Mouse (Mus musculus) embryonic facial prominence, embryonic 13.5 days (tissue): ENCODE data around the gene 1700049E17Rik1. TPM values are rescaled to one million over a fixed set of nuclear protein-coding genes. Genes with fewer than 3 reads are reported as not detected.
"Not testable (repeated sequence)": the region's sequence is repeated elsewhere in the genome, so short reads cannot be mapped to it uniquely, and the experiment has no call there.

Source experiments
- ATAC-seq: fragments of 200-750 bp; cut with Nextera tagmentation; 2 replicates; pipeline ENCODE4 v1.8.0; 2017; ENCODE audit warnings: low read depth; ENCODE audit not compliant: insufficient number of reproducible peaks, insufficient read depth, low FRiP score, low TSS enrichment
- H3K27ac ChIP-seq: fragments of 300-500 bp; sonication (generic); 2 replicates; pipeline ENCODE4 v1.5.1; 2015; ENCODE audit warnings: moderate library complexity, mild to moderate bottlenecking, inconsistent platforms
- H3K27me3 ChIP-seq: fragments of 300-500 bp; sonication (generic); 2 replicates; pipeline ENCODE4 v1.6.1; 2015; ENCODE audit warnings: mild to moderate bottlenecking, inconsistent platforms
- H3K36me3 ChIP-seq: fragments of 300-500 bp; sonication (generic); 2 replicates; pipeline ENCODE4 v1.6.1; 2015; ENCODE audit warnings: mild to moderate bottlenecking, inconsistent platforms
- H3K4me1 ChIP-seq: fragments of 300-500 bp; sonication (generic); 2 replicates; pipeline ENCODE4 v1.6.1; 2015; ENCODE audit warnings: inconsistent platforms
- H3K4me2 ChIP-seq: fragments of 300-500 bp; sonication (generic); 2 replicates; pipeline ENCODE4 v1.6.1; 2015; ENCODE audit warnings: moderate library complexity, mild to moderate bottlenecking, inconsistent platforms
- H3K4me3 ChIP-seq: fragments of 300-500 bp; sonication (generic); 2 replicates; pipeline ENCODE4 v1.5.1; 2015; ENCODE audit warnings: mild to moderate bottlenecking, inconsistent platforms
- H3K9ac ChIP-seq: fragments of 300-500 bp; sonication (generic); 2 replicates; pipeline ENCODE4 v1.6.1; 2015; ENCODE audit warnings: mild to moderate bottlenecking, inconsistent platforms
- H3K9me3 ChIP-seq: fragments of 300-500 bp; sonication (generic); 2 replicates; pipeline ENCODE4 v1.6.1; 2016; ENCODE audit warnings: inconsistent platforms
- WGBS: fragments of 180-500 bp; shearing (Covaris S2); methylation state at CpG from one replicate; pipeline ENCODE4 v1.1.7; 2015; ENCODE audit warnings: mixed read lengths; 5-methylcytosine and 5-hydroxymethylcytosine counted together
- polyA plus RNA-seq: library from polyadenylated mRNA; unstranded; fragments of >200 nt; fragmentation: Nextera tagmentation; extraction: Ambion mirVana; gene quantifications from 2 replicates; pipeline ENCODE4 v1.2.1, GENCODE M21; 2015

Gene 1700049E17Rik1
- not detected in 2 replicates for polyA plus RNA-seq

GRCm38 (mm10) chr14:41924649-41925048, at the start of gene 1700049E17Rik1:
Gene 1700049E17Rik1 (plus strand): TSS chr14:41924949.
- not testable (repeated sequence) for ATAC-seq
- no CpG with 5 or more reads among the region's 1 CpGs for WGBS

DNA sequence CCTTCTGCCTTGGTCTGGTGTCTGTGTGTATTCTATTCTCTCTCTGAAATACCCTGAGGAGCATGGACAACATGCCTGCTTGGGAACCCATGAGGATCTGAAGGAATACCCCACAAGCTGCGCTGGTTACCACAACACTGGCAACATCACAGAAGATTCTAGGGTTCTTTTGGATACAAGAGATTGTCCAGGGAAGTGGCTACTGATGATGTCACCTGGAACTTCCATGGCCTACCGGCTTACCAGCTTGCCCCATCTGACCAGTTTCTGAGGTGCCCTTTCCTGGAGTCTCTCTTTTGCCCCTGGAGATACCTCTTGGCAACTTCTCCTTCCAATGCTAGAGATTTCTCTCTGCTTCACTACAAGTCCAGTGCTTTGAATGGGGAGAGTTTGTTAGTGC, 17.6 kb upstream of the 1700049E17Rik1 start, which contains the start of gene Gm7980:
Gm7980 (minus strand) TSS at position 101 of the 400 bp plus-strand sequence.
- ATAC-seq, H3K27me3 ChIP-seq, H3K4me2 ChIP-seq, H3K36me3 ChIP-seq, H3K9me3 ChIP-seq, H3K27ac ChIP-seq, H3K4me3 ChIP-seq, H3K9ac ChIP-seq, H3K4me1 ChIP-seq: not testable (repeated sequence)
- no CpG with 5 or more reads among the region's 2 CpGs for WGBS

More at GRCm38 (mm10) chr14:41924649-41925048, at the start of gene 1700049E17Rik1:
- not testable (repeated sequence) for H3K4me1 ChIP-seq, H3K4me3 ChIP-seq, H3K27me3 ChIP-seq, H3K36me3 ChIP-seq, H3K9ac ChIP-seq, H3K27ac ChIP-seq, H3K4me2 ChIP-seq, H3K9me3 ChIP-seq

- not testable (repeated sequence) for H3K4me1 ChIP-seq, H3K36me3 ChIP-seq, H3K27ac ChIP-seq, H3K27me3 ChIP-seq, H3K4me2 ChIP-seq, H3K9ac ChIP-seq, ATAC-seq, H3K9me3 ChIP-seq, H3K4me3 ChIP-seq
- 70% methylated on average over 2 of the region's 2 CpGs for WGBS
These were observed 18.9 kb downstream of the 1700049E17Rik1 start, which contains the start of gene 1700024B05Rik for GRCm38 (mm10) chr14:41943695-41944094. Gene 1700024B05Rik (plus strand): TSS chr14:41943995.

- not testable (repeated sequence) for H3K36me3 ChIP-seq, H3K27ac ChIP-seq, H3K9me3 ChIP-seq, H3K4me2 ChIP-seq, H3K4me1 ChIP-seq, ATAC-seq, H3K27me3 ChIP-seq, H3K9ac ChIP-seq, H3K4me3 ChIP-seq
- 69% methylated on average over 4 of the region's 4 CpGs for WGBS
These were observed 39.3 kb downstream of the 1700049E17Rik1 start for GRCm38 (mm10) chr14:41964095-41964494.

- not testable (repeated sequence) for H3K4me3 ChIP-seq, H3K36me3 ChIP-seq, H3K9ac ChIP-seq, H3K27ac ChIP-seq, H3K27me3 ChIP-seq, H3K4me2 ChIP-seq, ATAC-seq, H3K9me3 ChIP-seq, H3K4me1 ChIP-seq
- 82% methylated on average over 1 of the region's 1 CpGs for WGBS
These were observed 43.1 kb downstream of the 1700049E17Rik1 start, which contains the start of gene Gm6401 for GRCm38 (mm10) chr14:41967827-41968226. Gene Gm6401 (minus strand): TSS chr14:41967927.

GRCm38 (mm10) chr14:41968596-41968995, 43.8 kb downstream of the 1700049E17Rik1 start:
- H3K4me2 ChIP-seq, H3K27ac ChIP-seq, H3K4me3 ChIP-seq, H3K9ac ChIP-seq, H3K9me3 ChIP-seq, H3K36me3 ChIP-seq, H3K27me3 ChIP-seq, ATAC-seq, H3K4me1 ChIP-seq: not testable (repeated sequence)
- whole genome bisulfite sequencing, result 62% methylated on average over 3 of the region's 3 CpGs

Other genes starting within 250 kb of the 1700049E17Rik1 start
- not detected in 2 replicates for gene Gm8068, start 223.1 kb upstream of the 1700049E17Rik1 start, polyA plus RNA-seq
- not detected in 2 replicates for gene Gm7929, start 174.3 kb upstream of the 1700049E17Rik1 start, polyA plus RNA-seq
- not detected in 2 replicates for gene Gm47189, start 152.5 kb upstream of the 1700049E17Rik1 start, polyA plus RNA-seq
- gene Gm7980, start 17.7 kb upstream of the 1700049E17Rik1 start, polyA plus RNA-seq, result not detected in 2 replicates
- gene 1700024B05Rik, start 19.0 kb downstream of the 1700049E17Rik1 start, polyA plus RNA-seq, result not detected in 2 replicates
- gene Gm6401, start 43.0 kb downstream of the 1700049E17Rik1 start, polyA plus RNA-seq, result not detected in 2 replicates
- gene Gm3543, start 58.4 kb downstream of the 1700049E17Rik1 start, polyA plus RNA-seq, result not detected in 2 replicates
- not detected in 2 replicates for gene Gm7951, start 192.4 kb downstream of the 1700049E17Rik1 start, polyA plus RNA-seq
- gene Gm17027, start 237.7 kb downstream of the 1700049E17Rik1 start, polyA plus RNA-seq, result not detected in 2 replicates